Mouse (Mus musculus) right cerebral cortex, postnatal 4 days (tissue): Measurements from ENCODE around the gene Med26.

Experiments used
- DNase-seq: peaks from one replicate; pipeline ENCODE4 v3.0.0-alpha.2; 2022

Gene Med26

DNA sequence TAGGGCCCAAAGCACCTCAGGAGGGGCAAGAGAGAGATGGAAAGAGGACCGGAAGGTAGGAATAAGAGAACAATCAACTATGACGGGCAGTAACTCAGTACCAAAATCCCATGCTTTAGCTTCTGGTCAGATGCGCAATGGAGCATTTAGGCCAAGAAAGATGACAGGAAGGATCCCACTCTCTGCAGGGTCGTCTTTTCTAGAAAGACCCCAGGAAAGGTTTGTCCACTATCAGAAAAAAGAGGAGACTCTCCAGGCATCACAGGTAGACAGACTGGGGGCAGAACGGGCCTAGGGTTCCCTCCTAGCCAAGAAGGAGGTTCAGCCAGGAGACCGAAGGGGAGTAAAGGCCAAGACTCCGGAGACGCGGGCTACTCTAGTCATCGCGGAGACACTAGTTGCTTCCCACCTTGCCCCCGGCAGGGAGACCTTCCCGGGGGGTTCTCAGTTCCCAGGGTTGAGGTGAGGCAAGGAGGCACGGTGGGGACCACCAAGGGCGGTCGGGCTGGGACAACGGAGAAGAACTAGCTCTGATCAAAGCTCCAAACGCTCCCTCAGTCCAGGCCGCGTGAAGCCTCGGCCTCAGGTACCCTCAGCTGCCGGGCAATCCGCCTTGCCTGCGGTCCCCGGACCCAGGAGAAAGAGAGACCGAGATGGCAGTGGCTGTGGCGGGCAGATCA, 808 bp downstream of the Med26 start:
- DNase-seq, result no peak

DNA sequence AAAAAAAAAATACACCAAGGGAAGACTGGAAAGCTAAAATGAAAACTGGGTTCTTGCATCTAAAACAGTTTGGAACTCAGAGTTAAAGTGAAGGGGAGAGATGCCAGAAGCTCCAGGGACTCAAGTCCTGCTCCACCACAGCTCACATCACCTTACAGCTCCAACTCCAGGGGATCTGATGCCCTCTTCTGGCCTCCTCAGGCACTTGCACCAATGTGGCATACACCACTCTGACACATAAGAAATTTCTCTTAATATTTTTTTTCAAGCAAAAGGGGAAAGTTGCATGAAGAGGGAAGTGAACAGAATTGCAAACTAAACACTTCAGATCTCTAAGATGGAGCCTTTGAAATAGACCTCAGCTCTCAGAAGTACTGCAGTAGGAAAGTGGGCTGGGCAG, 8.8 kb downstream of the Med26 start:
- no peak for DNase-seq

DNA sequence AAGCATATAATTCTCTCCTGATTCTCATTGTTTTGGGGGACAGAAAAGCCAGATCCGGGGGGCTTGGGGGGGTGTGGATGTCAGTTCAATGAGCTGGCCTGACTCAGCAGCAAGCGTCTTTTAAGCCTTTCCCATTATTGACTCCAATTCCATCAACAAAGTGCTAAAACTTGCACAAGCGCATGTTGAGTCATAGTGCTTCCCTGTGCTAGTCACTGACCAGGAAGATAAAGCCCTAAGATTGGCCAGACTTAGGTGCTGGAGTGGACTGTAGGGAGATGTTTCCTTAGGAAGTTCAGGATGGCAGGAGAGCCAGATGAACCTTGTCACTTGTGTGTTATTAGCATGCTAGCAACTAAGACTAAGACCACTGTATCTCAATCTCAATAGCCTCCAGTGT, 13.2 kb downstream of the Med26 start:
- DNase-seq, result no peak

DNA sequence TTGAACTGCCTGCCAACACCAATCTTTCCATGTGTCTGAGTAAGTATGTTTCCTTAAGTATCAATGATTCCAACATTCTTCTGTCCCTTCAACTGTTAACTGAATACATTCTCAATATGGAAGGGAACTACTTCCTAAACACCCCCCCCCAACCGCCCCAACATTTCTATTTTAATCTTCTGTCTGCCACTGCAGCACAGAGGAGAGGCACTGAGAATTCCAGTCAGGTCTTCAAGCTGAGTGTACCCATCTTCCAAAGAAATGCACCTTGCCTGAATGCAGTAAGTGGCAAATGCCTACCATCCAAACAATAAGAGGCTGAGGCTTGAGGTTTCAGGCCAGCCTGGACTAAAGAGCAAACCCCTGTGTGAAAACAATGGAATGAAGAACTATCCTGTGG, 16.0 kb downstream of the Med26 start:
- no peak for DNase-seq

DNA sequence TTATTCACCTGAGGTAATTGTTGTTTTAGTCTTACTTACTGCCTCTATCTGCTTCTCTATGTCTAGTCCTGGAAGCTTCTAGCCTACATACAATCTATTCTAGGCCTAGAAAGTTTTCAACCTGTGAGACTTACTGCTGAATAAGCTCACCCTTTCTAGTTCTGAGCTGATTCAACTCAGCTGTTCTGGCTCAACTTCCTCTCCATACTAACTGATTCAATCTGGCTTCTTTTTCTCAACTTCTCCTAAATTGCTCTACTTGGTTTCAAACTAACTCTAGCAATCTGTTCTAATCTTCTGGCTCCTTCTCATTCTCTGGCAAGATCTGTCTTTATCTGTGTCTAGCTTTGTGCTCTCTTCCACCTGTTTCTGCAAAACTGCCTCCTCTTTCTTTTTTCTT, 26.2 kb downstream of the Med26 start:
- DNase-seq, result no peak

DNA sequence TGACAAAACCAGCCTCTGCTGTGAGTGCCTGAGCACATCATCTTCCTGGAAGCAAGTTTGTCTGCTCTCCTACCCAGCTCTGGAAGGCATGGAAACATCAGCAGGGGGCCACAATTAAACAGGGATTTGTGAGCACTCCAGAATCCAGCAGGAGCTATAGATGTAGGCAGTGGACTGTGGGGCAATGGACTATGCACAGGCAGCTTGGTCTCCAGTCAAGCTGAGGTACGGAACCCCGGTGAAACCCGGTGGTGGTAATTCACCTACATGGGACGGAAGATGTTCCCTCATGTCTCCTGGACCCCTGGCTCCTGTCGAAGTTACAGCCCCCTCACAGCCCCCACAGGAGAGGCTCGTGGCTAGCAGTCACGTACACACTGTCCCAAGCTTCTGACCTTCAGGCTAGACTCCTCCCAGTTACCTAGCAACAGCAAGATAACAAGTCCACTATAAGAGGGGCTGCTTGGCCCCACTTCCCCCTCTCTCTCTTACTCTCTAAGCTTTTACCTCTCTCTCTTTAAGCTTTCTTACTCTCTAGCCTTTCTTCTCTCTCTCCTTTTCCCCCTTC, 30.6 kb downstream of the Med26 start:
- DNase-seq, result no peak

DNA sequence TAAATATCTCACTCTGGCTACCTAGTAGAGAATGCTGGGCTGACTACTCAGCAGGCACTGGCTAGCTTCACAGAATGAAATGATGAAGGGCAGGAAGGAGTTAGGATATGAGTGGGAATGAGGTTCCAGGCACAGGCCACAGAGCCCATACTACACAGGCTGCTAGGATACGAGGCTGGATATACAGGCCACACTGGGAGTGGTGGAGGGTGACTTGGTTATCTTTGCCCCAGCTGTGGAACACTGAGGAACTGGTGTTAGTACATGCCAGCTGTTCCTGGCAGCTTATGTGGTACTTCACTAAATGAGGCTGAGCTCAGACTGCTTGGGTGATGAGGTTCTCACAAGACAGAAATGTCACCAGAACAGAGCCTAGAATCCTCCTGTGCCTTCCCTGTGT, 34.9 kb downstream of the Med26 start:
- DNase-seq, result no peak

DNA sequence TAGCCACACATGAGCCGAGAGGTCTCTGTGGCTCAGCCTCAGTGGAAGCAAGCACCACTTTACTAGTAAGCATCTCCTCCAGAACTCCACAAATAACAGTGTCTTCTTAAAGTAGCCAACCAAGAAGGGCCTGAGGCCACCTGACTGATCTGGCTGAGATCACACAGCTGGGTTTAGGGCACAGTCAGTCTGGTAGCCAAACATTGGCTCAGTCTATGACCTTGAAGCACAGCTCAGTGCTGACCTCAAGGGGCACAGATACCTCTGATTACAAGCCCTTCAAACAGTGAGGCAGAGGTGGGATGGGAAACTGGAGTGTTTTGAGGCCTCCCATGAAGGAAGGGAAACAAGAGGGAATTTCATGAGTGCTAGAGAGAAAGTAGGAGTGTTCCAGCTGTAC, 35.4 kb downstream of the Med26 start:
- DNase-seq, result no peak

DNA sequence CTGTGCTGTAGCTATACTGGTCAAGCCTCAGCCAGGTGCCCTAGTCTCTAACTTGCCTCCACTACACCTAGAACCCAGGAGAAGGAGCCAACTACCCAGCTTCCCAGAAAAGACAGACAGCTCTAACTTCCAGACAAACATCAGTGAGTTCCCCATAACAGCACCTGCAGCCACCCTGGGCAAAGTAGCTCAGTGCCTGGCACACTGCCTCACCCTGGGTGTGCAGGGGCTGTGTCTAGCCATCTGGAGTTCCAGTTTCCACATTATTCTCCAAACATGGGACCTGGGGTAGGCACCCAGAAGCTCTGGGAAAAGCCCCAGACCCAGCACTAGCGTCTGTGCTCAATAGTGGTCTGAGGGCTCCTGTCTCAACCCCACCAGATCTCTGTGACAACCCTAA, 40.6 kb downstream of the Med26 start:
- DNase-seq, result no peak

DNA sequence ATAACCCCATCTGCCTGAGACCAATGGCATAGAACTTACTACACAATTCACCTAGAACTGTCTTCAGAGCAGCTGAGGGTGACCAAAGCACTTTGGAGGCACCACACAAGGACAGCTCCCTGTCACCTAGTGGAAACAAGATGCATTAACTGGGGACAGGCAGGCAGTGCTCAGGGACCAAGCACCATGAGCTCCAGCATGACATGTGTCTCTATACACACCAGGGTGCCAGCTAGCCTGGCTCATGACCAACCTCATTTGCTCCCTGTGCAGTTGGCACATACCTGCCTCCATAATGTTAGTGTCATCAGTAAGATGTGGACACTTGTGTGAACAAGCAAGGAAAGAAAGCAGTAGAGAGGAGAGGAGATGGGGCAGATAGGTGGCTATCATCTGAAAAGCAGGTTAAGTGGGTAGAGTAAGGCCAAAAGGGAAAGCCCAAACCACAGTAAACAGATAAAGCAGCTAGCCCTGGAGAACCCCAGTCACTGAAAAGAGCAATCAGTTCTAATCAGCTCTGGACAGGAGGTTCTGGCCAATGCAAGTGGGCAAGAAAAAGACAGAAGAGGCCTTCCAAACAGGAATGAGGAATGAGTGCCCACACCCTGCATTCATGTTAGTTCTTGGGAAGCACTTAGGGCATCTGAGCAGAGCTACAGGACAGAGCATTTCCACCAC, 43.3 kb downstream of the Med26 start:
- DNase-seq, result no peak

DNA sequence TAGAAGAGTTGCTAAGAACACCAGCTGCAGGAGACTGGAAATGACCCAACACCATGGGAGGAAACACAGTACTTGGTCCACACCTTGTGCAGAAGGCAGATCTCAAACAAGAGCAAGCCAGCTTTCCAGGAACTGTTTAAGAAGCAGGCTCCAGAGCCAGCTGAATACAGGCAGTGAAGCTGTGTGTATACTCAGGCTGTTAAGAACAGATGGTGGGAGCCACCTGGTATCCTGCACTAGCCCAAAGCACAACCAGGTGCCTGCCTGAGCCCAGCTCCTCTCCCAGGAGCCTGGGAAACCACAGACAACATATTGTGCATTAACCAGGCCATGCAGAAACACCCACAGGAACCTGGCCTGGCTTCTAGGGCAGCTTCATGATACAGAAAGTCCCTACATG, 43.9 kb downstream of the Med26 start:
- no peak for DNase-seq

DNA sequence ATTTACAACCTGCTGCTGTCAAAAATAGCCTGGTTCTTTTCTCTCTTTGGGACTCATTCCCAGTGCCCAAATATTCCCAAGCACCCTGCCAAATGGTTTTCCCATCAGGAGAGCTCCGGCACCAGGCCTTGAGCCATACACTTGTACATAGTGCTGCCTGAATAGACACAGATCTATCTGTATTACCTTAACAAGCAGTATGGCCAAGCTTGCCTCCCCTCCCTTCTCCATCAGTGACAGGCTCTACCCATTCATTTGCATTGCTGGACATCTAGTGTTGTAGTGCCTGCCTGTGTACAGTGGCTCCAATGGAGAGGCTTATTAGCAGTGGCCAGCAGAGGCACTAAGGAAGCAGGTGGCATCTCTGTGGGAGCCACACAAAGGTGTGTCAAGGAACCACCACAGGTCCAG, 47.5 kb downstream of the Med26 start:
- no peak for DNase-seq

DNA sequence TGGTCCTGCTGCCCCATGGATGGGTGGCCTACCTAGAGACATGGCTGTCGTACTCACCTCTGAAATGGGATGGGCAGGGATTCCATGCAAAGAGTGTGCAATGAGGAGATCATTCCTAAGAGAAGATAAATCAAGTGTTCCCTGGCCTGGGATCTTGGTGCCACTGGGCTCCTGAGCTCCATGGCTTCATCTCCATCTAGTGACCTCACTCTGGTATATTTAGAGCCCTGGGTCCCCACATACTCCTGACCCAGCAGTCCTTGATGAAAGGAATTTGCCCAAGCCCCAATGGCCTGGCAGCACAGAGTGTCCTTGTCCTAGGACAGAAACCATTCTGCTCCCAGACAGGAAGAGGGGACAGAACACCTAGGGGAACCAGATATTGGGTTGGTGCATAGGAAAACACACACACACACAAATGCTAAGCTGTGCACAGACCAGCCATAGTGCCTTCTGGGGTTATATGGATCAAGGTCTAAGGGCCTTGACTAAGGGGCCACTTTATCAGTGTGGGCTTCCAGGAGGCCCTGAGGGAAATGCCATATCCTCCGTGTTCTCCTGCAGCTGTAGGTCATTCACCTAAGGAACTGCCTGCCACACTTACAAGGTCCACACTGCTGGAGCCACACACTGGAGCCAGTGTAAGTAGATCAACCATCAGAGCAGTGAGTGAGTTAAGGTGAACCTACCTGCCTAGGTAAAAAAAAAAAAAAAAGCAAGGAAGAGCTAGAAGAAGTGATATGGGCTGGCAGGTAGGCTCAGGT, 48.4 kb downstream of the Med26 start:
- no peak for DNase-seq

DNA sequence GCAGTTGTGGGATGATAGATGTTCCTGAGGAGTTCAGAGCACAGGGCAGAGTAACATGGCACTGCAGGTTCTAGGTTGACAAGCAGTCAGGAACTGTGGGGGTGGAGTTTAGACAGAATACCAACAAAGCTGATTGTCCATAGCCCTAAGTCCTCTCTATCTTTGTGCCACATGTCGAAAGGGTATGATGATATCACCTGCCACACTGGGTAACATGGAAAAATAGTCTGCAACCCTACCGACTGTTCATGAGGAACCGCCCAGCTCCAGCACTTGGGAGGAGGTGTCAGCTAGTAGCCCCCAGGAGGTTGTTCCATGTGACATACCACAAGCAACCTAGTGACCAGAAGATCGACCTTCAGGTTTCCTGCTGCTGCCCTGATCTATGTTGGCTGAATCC, 49.5 kb downstream of the Med26 start:
- no peak for DNase-seq

DNA sequence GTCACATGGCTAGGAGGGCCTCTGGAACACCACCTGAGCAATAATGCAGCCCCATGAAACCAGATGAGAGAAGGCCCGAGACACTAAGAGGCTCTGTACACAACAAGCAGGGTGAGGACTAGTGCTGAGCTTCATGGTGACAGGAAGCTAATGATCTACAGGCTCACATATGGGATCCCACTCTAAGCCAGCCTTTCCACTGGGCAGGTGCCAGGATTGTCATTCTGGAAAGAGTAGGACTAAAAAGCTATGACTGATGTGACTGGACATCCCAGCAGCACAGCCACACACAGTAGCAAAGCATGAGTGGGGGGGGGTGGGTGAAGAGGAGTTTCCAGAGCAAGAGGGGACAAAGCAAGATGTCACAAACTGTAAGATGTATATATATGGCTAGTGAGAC, 50.2 kb downstream of the Med26 start:
- no peak for DNase-seq

DNA sequence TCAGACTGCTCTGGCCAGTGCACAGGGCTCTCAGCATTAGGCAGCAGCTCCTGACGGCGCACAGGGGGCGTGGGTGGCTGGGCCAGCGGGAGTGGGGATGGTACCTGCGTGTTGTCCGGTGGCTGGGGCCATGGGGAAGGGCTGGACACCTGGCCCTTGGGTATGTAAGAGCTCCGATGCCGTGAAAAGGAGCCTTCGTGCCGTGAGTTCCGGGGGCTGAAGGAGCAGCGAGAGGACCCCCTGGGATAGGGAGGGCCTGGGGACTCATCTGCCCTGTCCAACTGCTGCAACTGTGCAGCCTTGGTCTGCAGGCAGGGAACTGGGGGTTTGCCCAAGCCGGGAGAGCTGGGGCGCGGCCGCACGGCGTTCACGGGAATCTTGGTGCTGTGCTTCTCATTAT, 51.9 kb downstream of the Med26 start:
- DNase-seq, result no peak

DNA sequence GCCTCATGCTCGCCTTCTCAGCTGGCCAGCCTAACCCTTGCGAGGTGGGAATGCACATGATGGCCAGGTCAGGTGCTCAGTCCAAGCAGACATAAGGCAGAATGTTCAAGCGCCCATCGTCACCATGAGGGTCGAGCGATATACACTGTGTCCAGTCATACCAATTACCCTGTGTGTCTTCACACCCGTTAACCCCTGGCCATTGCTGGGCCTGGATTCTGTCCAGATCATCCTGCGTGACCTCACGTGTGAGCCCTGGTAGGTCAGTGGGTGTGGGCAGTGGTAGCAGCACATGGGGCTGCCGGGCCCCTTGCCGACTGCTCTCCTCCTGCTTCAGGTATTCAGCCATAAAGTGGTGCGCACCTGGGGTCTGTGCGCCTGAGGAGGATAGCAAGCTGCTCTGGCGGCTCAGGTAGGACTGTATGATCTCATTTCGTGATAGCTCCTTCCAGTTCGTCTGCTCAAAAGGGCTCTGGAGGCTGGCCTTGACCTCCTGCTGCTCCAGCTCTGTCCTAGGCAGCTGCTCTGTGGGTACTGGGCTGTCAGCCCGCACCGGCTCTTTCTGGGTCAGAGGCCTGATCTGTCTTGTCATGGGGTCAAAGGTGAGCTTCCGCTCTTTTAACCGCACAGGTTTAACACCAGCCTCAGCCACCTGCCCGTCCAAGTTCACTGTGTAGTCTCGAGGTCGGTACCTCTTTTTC, 52.5 kb downstream of the Med26 start:
- no peak for DNase-seq

DNA sequence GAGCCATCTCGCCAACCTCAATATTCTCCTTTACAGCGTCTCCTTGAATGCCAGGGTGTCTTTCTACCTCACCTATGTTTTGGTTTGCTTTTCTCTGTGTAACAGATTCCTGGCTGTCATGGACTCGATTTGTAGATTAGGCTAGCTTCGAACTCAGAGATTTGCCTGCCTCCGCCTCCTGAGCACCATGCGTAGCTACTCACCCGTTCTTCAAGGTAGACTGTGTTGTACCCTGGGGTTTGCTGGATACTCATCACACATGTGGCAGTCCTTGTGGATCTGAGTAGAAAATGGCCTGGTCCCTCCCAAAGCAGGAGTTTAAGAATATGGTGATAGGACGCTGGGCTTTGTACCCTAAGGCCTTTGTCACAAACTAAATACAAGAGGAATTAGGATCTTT, 54.7 kb downstream of the Med26 start:
- DNase-seq, result no peak

DNA sequence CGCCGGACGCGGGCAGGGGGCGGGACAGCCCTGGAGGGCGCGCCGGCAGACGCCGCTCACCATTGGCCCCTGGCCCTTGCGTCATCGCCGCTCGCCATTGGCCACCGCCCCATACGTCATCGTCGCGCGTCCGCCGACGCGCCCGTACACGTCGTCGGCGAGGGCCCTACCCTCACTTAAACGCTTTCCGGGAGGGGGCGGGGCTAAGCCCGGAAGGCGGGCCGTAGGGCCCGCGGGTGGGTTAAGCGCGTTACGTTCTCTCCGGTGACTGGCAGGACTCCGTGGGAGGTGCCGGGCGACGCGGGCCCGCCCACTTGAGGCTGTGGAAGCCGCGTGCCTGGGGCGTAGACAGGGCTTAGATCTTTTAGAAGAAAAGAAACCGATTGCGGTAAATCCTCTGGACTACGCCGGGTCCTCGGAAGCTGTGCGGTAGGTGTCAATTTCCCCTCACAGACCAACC, 55.4 kb downstream of the Med26 start:
- peak; percentile 100 for DNase-seq

DNA sequence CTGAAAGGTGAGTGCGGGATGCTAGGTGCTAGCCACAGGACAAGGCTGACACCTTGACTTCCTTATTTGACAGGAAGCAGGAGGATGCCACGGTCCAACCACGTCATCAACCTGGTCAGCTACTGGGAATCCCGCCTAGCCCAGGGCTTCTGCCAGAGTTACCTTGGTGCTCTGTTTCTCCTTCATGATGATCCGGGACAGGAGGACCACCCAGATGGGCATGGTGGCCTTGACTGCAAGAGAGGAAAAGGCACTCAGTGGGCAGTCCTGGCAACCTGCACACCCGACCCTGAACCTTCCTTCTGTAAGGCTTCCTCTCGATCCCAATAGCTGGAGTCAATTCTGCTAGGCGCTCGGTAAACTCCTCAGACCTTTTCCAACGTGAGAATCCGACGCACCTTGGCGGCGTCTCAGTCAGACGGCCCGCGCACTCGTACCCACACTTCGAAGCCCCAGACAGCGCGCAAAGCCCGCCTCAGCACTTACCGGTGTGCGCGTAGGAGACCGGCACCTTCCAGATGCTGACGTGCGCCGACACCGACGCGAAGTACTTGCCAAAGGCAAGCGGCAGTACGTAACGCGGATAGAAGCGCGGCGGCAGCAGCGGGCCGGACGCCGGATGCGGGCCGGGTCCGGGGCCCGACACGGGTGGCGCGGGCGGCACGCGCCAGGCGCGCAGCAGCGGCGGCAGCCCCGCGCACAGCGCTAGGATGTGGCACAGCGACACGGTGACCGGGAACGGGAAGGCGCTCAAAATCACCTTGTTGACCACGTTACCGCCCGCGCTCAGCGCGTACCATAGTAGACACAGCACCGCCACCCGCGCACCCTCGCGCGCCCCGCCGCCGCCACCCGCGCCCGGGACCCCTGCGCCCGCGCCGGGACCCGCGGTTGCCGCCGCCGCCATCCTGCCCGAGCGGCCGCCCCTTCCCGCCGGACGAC, 56.1 kb downstream of the Med26 start, which contains the start of gene Slc35e1:
TSS of gene Slc35e1 (minus strand) at position 935 of the 942 bp plus-strand sequence.
- peak; percentile 39 for DNase-seq

DNA sequence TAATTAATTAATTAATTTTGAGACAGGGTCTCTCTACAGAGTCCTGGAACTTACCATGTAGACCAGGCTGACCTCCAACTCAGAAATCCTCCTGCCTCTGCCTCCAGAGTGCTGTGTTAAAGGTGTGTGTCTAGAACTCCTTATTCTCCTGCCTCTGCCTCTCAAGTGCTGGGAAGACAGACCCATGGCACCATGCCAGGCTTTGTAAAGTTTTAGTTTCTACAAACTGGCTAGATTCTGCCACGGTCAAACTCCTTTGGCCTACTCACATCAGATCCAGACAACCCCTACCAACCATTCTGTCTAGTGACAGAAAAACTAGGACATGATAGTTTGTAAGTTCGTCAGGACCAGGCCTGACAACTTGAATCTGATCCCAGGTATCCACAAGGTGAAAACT, 57.1 kb downstream of the Med26 start:
- DNase-seq, result peak; percentile 26

DNA sequence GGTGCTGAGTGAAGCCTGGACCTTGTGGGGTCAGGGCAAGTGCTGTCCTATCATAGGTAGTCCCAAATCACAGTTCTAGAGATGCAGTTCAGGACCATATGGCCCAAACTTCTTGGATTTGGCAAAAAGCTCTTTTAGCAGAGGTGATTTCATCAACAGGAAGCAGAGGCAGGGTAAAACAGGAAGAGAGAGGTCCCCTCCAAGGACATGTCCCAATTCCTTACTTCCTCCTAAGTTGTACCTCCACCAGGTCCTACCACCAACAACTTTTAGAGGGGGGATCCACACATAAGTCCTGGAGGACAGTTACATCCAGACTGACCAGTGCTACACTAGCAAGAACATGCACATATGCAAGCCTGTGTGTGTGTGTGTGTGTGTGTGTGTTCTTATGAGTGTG, 61.1 kb downstream of the Med26 start:
- DNase-seq, result no peak
